Mouse (Mus musculus): ENCODE measurements around the gene Bbs4. TPM values are rescaled to one million over a fixed set of nuclear protein-coding genes. Genes with fewer than 3 reads are reported as not detected.

The Bbs4 gene
- total and polyA plus RNA-seq, 2 experiments = 0.57 to 2.9 TPM

DNA sequence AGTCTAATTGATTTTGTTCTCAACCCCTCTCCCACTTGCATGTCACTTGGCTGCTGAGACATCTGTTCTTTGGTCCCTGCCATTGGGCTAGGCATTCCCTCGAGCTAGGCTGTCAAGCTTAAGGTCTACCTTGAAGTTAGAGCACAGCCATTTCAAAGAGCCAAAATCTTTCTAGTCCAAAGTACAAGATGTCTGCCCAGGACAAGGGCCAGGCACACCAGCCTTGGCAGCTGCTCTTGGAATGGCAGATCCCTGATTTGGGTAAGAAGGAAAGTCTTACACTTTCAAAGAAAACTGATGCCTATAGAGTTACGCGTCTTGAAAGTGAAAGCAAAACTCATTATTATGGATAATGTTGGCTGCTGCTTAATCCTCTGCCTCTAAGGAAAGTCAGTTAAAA is 37.1 kb downstream of the Bbs4 start:
- Histone ChIP-seq H3K27ac (replicated peaks; ENCODE audit: insufficient read depth, low read depth, low read length) (no peak overlapping the region), H3K36me3 (ENCODE audit: control insufficient read depth, insufficient read depth, low read length) (peaks cover 35% of the 10 kb centered on the region), H3K4me1 (ENCODE audit: control insufficient read depth, insufficient read depth, low read length) (no peaks in the 10 kb centered on the region), H3K4me3 (ENCODE audit: insufficient read depth, low read depth, low read length) (no peak overlapping the region), H3K79me2 (ENCODE audit: control insufficient read depth, insufficient read depth, low read length) (no peaks in the 10 kb centered on the region), H3K9ac (ENCODE audit: low read depth, low read length) (no peak overlapping the region), H3K27me3 (ENCODE audit: control insufficient read depth, insufficient read depth, low read length) (no peaks in the 10 kb centered on the region)
- peak; percentile 36 for DNase-seq (ENCODE audit: extremely low read depth, low read depth, low spot score)
- 89% methylated on average over 3 of the region's 3 CpGs for WGBS
- TF ChIP-seq POLR2A (IDR thresholded peaks at IDR 0.05; ENCODE audit: extremely low read depth, insufficient read depth, low read length) (no peak), CTCF (IDR thresholded peaks at IDR 0.05; ENCODE audit: low read depth, low read length) (no peak)

DNA sequence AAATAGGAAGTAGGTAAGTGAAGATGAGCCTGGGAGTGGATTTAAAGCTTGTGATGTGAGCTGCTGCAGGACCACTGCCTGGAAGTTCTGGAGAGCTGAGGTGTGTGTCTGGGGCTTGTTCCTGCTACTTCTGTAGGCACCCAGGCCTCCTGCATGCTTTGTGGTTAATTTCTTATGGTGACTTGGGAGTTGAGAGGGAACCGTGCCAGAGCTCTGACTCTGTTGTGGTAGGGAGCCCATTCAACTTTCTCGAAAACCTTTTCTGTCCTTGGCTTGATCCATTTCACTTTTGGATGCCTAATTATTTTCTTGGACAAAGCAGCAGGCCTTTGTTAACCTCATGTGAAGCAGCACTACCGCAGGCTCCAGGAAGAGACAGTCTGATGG is 42.0 kb downstream of the Bbs4 start:
- no peak for DNase-seq (ENCODE audit: extremely low read depth, low read depth, low spot score)

DNA sequence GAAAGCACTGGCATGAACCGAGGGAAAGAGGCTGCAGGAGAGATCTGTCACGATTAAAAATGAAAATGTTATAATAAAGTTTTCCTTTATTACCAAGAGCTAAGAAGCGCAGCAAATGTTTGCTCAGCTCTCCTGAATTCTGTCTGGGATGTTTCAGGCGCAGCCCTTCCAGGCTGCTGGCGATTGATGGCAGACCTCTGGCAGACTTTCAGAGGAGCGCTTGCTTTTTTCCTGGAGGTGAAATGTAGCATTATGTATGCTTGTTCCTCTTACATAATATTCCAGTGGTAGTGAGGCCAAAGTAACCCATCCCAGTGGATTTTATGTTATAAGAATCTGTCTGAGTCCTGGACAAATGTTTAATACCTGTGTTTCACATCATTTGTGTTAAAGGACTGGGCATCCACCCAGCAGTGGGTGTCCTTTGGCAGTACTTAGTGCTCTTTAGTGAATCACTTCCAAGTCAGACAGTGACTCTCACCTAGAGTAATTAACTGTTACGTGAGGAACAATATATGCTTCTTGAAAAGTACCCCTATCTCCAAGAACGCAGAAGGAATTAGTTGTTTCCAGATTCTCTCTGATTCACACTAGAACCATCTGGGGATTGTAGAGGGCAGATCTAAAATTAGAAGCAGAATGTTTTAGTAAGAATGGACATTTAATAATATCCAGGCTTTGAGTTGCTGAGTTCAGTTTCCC is 42.6 kb downstream of the Bbs4 start:
- DNase-seq (ENCODE audit: extremely low read depth, low read depth, low spot score) = no peak
- WGBS = 92% methylated on average over 8 of the region's 8 CpGs
- H3K36me3 ChIP-seq (ENCODE audit: control insufficient read depth, insufficient read depth, low read length) = peaks cover 56% of the 10 kb centered on the region
- no peaks in the 10 kb centered on the region for H3K27me3 ChIP-seq (ENCODE audit: control insufficient read depth, insufficient read depth, low read length)
- H3K4me1 ChIP-seq (ENCODE audit: control insufficient read depth, insufficient read depth, low read length) = no peaks in the 10 kb centered on the region
- TF ChIP-seq CTCF (IDR thresholded peaks at IDR 0.05; ENCODE audit: low read depth, low read length) (no peak), POLR2A (IDR thresholded peaks at IDR 0.05; ENCODE audit: extremely low read depth, insufficient read depth, low read length) (no peak)
- H3K4me3 ChIP-seq (ENCODE audit: insufficient read depth, low read depth, low read length) = no peak overlapping the region
- no peak overlapping the region for H3K9ac ChIP-seq (ENCODE audit: low read depth, low read length)
- H3K79me2 ChIP-seq (ENCODE audit: control insufficient read depth, insufficient read depth, low read length) = no peaks in the 10 kb centered on the region
- no peak overlapping the region for H3K27ac ChIP-seq (replicated peaks; ENCODE audit: insufficient read depth, low read depth, low read length)

More for the DNA sequence above, 42.0 kb downstream of the Bbs4 start:
- 96% methylated on average over 3 of the region's 3 CpGs for WGBS
- no peak overlapping the region for H3K27ac ChIP-seq (replicated peaks; ENCODE audit: insufficient read depth, low read depth, low read length)
- H3K4me3 ChIP-seq (ENCODE audit: insufficient read depth, low read depth, low read length) = no peak overlapping the region
- H3K9ac ChIP-seq (ENCODE audit: low read depth, low read length) = no peak overlapping the region
- H3K79me2 ChIP-seq (ENCODE audit: control insufficient read depth, insufficient read depth, low read length) = no peaks in the 10 kb centered on the region
- TF ChIP-seq POLR2A (IDR thresholded peaks at IDR 0.05; ENCODE audit: extremely low read depth, insufficient read depth, low read length) = no peak
- no peak for TF ChIP-seq CTCF (IDR thresholded peaks at IDR 0.05; ENCODE audit: low read depth, low read length)
- H3K36me3 ChIP-seq (ENCODE audit: control insufficient read depth, insufficient read depth, low read length) = peaks cover 52% of the 10 kb centered on the region
- no peaks in the 10 kb centered on the region for H3K4me1 ChIP-seq (ENCODE audit: control insufficient read depth, insufficient read depth, low read length)
- H3K27me3 ChIP-seq (ENCODE audit: control insufficient read depth, insufficient read depth, low read length) = no peaks in the 10 kb centered on the region

DNA sequence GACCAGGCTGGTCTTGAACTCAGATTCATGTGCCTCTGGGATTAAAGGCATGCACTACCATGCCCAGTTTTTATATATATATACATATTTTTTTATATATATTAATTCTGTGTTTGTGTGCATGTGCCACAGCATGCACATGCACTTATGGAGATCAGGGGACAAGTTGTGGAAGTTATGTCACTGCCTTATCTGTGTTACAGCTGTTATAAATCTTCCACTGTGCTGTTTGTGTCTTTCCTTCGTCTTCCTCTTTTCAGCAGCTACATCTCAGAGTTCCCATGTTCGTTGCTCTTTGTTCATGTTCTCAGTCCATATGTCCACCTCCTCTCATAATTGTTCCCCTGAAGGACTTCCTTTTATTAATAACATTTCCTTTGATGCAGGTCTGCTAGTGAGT is 45.4 kb downstream of the Bbs4 start:
- peaks cover 58% of the 10 kb centered on the region for H3K36me3 ChIP-seq (ENCODE audit: control insufficient read depth, insufficient read depth, low read length)
- no peak for DNase-seq (ENCODE audit: extremely low read depth, low read depth, low spot score)
- H3K27me3 ChIP-seq (ENCODE audit: control insufficient read depth, insufficient read depth, low read length) = no peaks in the 10 kb centered on the region
- H3K4me3 ChIP-seq (ENCODE audit: insufficient read depth, low read depth, low read length) = no peak overlapping the region
- no peaks in the 10 kb centered on the region for H3K4me1 ChIP-seq (ENCODE audit: control insufficient read depth, insufficient read depth, low read length)
- no peaks in the 10 kb centered on the region for H3K79me2 ChIP-seq (ENCODE audit: control insufficient read depth, insufficient read depth, low read length)
- H3K27ac ChIP-seq (replicated peaks; ENCODE audit: insufficient read depth, low read depth, low read length) = no peak overlapping the region
- 94% methylated on average over 2 of the region's 2 CpGs for WGBS
- H3K9ac ChIP-seq (ENCODE audit: low read depth, low read length) = no peak overlapping the region
- no peak for TF ChIP-seq POLR2A (IDR thresholded peaks at IDR 0.05; ENCODE audit: extremely low read depth, insufficient read depth, low read length)
- TF ChIP-seq CTCF (IDR thresholded peaks at IDR 0.05; ENCODE audit: low read depth, low read length) = no peak

DNA sequence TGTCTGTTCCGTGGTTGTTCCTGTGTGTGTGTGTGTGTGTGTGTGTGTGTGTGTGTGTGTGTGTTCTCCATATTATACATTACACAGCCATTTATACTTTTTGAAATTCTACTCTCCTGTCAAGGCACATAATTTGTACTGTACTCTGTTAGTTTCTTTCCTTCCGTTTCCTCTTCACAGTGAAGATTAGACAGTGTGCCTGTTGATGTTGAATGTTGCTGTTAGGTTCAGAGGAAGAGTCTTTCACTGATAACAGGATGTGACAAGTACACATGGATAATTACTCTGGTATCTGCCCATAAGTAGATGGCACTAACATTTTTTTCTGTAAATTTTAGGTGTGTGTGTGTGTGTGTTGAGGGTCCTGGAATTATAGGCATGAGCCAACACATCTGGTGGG is 56.9 kb downstream of the Bbs4 start:
- no peak for TF ChIP-seq POLR2A (IDR thresholded peaks at IDR 0.05; ENCODE audit: extremely low read depth, insufficient read depth, low read length)
- no peak for TF ChIP-seq CTCF (IDR thresholded peaks at IDR 0.05; ENCODE audit: low read depth, low read length)
- no peaks in the 10 kb centered on the region; the same call in 1 of the 2 replicates for H3K4me1 ChIP-seq (ENCODE audit: control insufficient read depth, insufficient read depth, low read length)
- H3K27me3 ChIP-seq (ENCODE audit: control insufficient read depth, insufficient read depth, low read length) = no peaks in the 10 kb centered on the region
- H3K36me3 ChIP-seq (ENCODE audit: control insufficient read depth, insufficient read depth, low read length) = peaks cover 24% of the 10 kb centered on the region
- no peak overlapping the region for H3K4me3 ChIP-seq (ENCODE audit: insufficient read depth, low read depth, low read length)
- H3K79me2 ChIP-seq (ENCODE audit: control insufficient read depth, insufficient read depth, low read length) = no peaks in the 10 kb centered on the region; the same call in 1 of the 2 replicates
- 85% methylated on average over 2 of the region's 2 CpGs for WGBS
- DNase-seq (ENCODE audit: extremely low read depth, low read depth, low spot score) = no peak
- no peak overlapping the region for H3K9ac ChIP-seq (ENCODE audit: low read depth, low read length)
- no peak overlapping the region for H3K27ac ChIP-seq (replicated peaks; ENCODE audit: insufficient read depth, low read depth, low read length)

DNA sequence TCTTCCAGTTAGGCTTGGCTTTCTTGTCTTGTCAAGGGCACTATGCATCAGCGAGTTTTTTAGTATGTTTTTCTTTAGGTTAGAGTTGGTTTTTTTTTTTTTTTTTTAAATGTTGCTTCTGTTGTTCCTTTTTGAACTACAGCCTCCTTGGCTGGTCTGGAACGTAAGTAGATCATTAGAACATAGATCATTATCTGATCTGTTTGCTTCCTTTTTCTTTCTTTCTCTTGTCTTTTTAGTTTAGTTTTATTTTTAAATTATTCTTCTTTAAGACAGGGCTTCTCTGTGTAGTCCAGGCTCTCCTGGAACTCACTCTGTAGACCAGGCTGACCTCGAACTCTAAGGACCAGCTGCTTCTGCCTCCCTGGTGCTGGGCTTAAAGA is 60.8 kb downstream of the Bbs4 start:
- Histone ChIP-seq H3K4me3 (ENCODE audit: insufficient read depth, low read depth, low read length) (no peak overlapping the region), H3K4me1 (ENCODE audit: control insufficient read depth, insufficient read depth, low read length) (no peaks in the 10 kb centered on the region; the same call in 1 of the 2 replicates), H3K27me3 (ENCODE audit: control insufficient read depth, insufficient read depth, low read length) (no peaks in the 10 kb centered on the region), H3K27ac (replicated peaks; ENCODE audit: insufficient read depth, low read depth, low read length) (no peak overlapping the region), H3K9ac (ENCODE audit: low read depth, low read length) (no peak overlapping the region), H3K79me2 (ENCODE audit: control insufficient read depth, insufficient read depth, low read length) (no peaks in the 10 kb centered on the region; the same call in 1 of the 2 replicates), H3K36me3 (ENCODE audit: control insufficient read depth, insufficient read depth, low read length) (no peaks in the 10 kb centered on the region)
- DNase-seq (ENCODE audit: extremely low read depth, low read depth, low spot score) = no peak
- no peak for TF ChIP-seq POLR2A (IDR thresholded peaks at IDR 0.05; ENCODE audit: extremely low read depth, insufficient read depth, low read length)
- no peak for TF ChIP-seq CTCF (IDR thresholded peaks at IDR 0.05; ENCODE audit: low read depth, low read length)
- 38% methylated on average over 3 of the region's 3 CpGs for WGBS
